Mouse (Mus musculus) layer of hippocampus, adult 9-10 months (tissue): ENCODE results near the gene Frmd4b.

Experiments used
- DNase-seq: peaks from one replicate; pipeline ENCODE4 v3.0.0; 2022; ENCODE audit warnings: low spot score

Gene Frmd4b

DNA sequence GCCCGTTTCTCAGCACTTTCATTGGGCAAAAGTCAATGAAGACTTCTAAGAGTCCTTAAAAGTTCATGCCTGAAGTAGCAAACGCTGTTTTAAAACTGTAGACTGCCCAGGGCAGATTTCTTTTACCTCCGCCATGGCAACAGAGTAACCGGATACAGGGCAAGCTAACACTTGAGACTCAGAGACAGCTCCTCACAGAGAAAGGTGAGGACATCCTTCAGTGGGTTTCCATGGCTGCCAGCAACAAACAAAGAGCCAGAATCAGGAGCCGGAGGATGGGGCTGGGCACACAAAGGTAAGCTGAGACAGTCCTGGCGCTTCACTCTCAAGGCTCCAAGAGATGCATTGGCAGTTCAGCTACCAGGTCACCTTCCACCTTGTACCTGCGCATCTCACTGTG is 260.7 kb downstream of the Frmd4b start:
- no peak for DNase-seq

DNA sequence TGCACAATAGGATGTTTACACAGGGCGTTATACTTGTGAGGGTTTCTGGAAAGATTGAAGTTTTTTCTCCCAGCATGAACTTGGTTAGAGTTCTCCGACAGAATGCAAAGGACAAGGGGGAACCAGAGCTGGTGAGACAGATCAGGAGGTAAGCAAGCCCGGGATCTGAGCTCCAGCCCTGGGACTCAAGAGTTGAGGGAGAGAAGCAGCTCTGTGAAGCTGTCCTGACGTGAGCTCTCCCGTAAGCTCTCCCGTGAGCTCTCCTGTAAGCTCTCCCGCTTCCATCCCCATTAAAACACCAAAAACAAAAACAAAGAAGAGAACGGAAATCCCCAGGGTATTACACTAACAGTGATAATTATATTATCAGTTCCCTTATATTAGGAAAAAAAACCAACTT is 262.2 kb downstream of the Frmd4b start:
- no peak for DNase-seq

DNA sequence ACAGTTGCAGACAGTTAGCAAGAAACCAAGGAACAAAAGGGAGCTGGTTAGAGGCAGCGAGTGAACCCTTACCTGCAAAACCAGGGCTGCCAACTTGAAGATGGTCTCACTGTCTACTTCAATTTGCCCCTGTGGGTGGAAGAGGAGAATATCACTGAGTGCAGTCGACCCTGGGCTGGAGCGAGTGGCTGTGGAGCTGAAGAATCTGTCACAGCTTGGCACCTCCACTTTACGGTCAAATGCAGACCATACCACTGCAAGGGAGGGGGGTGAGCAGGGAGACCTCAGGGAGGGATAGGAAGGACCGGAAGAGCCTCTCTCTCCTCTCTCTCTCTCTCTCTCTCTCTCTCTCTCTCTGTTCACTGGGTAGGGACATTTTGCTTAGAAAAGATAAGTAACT is 263.4 kb downstream of the Frmd4b start:
- DNase-seq, result no peak

DNA sequence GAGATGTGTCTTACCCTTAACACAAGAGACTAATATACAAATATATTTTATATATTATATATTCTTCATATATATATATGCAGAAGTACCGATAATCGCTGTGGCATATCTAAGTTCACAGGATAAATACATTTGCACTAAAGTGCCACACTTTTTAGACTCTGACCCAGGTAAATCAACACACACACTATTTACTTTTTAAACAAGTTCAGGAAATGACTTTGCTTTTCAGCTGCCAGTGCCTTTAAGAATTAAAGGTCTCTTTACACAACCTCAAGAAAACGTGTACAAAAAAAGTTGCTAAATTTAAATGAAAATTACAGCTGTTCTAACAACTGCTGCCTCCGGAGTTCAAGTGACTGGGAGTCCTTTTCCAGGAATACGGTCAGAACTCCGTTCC is 264.0 kb downstream of the Frmd4b start:
- DNase-seq, result no peak

DNA sequence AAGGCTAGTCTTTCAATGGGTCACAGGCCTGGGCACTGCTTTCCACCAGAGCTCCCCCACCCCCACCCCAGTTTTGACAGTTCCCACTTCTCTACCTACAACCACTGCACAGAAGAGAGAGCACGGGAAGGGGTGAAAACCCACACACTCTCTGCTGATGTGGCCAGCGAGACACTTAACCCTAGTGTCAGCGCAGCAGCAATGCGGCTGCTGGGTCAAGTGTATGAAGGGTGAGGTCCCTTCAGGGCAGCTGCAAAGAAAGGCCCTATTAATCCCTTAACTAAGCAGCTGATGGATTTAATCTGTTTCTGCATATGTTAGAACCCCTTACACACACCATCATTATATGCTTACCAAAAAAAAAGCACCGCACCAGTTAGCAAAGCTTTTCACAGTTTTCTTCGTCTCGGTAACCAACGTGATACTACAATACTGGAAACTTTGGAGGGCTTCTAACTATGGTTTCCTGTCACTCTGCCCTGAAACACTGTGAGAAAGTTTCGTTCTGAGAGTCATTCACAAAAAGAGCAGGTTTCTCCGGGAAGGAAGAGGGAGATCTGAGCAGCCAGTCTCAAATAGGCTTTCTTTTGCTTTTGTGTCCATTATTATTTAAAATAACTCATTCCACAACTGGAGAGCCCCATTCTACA is 264.7 kb downstream of the Frmd4b start:
- DNase-seq, result no peak

DNA sequence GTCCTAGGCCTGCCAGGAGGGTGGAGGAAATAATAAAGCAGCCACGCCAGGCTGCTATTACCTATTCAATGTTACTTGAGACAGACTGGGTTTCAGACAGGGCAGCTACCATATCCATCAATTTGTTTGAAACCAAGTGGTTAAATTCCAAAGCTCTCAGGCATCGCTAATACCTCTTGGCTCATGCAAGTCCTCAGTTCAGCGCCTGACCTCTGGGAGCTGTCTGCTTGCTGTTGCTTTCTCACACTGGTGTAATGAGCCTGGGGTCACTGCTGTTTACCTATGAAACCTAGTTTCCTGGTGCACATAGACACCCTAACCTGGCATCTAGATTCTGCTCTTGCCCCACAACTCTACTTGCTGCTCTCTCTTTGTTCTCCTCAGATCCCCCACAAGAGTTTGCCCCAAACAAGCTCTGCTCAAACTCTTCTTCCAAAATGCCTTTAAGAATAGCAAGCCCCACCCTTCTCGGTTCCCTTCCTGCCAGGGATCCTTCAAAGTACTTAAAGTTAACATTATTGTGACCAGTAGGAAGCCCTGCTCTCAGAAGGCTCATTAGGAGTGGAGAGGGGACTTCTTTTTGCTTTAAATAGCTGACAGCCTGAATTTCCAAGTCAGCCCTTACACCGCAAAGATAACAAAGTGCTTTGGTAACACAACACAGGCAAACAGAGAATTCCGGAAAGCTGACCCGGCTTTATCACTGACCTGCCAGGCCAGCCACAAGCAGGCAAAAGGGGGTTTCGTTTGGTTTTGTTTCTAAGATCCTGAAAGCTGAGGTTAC is 267.8 kb downstream of the Frmd4b start:
- DNase-seq, result no peak

DNA sequence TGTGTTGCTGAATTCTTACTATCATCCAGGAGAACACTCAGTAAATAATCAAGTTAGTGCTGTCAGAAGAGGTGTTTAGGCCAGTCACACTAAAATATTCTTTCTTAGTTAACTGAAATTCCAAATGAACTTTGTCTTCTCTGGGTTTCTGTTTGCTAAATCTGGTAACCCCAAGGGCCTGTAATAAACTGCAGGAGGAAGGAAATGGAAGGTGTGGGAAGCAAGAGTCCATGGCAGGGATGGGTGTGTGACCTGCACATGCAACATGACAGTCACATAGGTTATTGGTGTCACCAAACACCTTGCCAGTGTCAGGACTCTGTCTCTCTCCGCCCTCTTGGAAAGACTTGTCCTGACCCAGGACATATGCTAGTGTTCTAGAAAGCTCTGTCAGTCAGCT is 270.4 kb downstream of the Frmd4b start:
- DNase-seq, result no peak

DNA sequence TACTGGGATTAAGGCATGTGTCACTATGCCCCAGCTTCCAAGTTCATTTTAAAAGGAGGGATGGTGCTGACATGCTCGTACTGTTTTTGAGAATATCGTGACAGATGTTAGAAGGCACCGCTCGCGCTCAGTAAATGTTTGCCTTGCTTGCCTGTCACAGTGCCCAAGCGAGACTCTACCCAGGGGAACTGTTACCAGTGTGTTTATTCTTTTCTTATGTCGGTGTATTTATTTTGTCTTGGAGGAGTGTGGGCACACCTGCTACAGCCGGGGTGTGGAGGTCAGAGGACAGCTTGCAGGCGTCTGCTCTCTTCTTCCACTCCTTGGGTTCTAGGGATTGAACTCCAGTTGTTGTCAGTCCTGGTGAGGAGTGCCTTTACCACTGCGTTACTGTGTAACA is 270.8 kb downstream of the Frmd4b start:
- no peak for DNase-seq

DNA sequence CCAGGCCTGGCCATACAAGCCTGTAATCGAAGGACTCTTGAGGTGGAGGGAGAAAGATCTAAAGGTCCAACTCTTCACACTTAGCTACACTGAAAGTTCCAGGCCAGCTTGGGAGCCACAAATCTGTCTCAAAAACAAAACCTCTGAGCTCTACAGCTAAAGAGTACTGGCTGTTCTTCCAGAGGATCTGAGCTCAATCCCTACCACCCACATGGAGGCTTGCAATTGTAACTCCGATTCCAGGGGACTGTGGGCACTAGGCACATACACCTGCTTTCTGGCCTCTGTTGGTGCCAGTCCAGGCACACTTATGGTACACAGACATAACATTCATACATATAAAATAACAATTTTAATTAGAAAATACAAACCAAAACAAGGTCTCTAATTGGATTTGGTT is 271.4 kb downstream of the Frmd4b start:
- no peak for DNase-seq

DNA sequence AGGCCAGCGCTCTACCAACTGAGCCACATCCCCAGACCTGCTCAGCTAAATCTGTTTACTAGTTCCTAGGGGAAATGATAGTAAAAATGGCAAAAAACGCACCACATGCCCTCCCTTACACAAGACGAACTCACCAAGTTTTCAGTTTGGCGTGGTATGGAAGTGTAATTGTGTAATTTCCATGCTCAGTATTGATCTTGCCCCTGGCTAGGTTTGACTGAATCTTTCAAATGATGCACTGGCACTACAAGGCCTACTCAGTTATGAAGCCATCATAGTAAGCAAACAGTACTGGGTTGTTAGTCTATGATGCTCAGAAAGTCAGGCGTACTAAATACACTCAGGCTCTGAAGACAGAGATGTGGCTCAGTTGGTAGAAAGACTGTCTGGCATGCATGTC is 275.2 kb downstream of the Frmd4b start:
- DNase-seq, result no peak

DNA sequence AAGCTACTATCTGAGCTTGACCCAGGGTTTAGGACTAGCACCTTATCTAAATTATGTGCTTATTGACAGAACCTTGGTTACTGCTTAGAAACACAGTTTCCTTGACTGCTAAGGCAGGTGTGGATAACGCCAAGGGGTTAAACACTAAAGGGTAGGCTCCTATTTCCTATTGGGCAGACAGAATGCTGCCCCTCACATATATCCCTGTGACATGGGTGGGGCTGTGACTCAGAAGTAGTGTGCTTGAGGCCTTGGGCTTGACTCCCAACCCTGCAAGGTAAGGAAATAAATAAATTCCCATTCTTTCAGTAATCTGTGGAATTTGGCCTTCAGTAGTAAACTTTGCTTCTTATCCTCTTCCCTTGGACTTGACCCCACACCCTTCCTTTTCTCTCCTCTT is 275.7 kb downstream of the Frmd4b start:
- no peak for DNase-seq

DNA sequence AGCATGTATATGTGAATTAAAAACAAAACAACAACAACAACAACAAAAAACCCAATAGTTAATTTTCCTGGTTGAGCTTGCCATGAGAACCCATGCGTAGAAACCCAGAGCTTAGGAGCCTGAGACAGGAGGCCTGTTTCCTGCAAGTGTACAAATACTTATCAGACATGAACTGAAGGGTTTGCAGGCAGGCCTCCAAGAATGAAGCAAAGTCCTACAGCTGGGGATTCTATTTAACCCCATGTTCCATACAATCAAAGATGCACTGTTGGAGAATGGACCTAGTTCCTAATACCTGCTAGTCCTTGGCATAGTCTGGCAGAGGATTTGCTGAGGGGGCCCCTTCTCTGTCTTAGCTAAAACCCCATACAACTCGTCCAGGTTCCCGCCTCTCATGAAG is 276.2 kb downstream of the Frmd4b start:
- DNase-seq, result no peak

DNA sequence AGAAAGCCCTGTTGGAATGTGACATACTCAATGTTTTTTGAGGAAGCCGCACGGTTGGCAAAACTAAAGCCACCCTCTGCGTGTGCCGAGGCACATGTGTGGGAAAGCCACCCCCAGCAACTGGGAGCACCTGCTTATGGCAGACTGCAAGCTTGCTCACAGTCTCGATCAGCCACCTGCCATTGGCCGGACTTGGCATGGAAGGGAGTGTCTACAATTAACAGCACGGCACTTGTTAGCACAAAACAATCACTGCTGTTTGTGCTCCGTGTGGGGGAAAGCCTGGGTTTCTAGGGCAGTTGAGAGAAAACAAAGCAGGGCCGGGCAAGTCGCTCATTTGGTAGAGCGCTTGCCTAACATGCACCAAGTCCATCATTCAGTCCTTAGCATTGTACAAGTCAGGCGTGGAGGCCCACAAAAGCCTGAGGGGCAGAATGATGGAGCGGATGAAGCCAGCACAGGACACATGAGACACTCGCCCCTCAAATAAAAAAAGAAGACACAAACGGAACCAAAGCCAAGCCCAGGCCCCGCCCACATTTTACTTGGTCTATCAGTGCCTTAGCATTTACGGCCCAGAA is 277.0 kb downstream of the Frmd4b start:
- peak; percentile 37 for DNase-seq

DNA sequence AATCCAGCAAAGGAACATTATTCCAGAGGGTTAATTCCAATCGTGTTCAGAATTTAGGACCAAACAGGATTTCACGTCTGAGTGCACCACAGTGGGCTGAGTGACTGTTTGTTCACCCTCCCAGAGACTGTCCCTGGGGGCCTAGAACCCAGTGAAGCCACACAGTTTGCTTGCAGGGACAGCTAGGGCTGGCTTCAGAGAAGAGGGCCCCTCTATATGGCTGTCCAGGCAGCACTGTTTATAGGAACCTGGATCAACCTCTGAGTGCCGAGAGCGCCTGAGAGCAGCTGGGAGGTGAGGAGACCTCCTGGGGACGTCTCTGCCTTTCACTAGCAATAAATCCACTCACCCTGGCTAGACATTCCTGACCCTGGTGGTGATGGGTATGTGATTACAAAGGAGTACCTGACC is 278.1 kb downstream of the Frmd4b start:
- DNase-seq, result no peak

DNA sequence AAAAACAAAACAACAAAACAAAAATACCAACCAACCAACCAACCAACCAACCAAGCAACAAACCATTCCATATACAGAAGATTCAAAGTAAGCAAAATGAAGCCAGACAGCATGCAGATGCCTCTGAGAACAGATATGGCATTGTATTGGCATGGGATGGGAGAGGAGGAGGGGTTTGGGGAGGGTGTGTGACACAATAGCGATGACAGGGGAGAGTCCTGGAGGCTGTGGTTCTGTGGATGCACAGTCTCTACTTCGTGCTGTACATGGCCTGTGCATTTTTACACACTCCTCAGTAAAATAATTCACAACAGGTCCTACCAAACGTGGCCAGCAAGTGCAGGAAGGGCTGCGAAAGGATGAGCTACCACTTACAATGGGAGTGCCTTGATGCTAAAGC is 278.5 kb downstream of the Frmd4b start:
- no peak for DNase-seq

DNA sequence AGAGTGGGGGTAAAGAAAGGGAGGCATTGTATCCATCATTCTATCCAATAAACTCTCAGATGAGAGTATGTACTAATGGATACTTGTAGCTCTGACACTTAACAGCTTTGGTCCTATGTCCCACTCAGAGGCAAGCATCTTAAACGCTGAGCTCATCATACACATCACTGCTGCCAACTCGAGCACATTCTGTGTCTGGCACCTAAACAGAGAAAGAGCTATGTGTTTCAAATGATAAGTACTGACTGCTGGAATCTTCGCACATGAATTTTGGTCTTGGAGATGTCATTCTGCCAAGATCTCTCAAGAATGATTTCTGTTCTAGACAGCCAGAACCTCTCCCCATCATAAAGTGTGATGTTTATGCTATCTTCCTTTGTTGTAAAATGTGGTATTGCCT is 284.0 kb downstream of the Frmd4b start:
- no peak for DNase-seq

DNA sequence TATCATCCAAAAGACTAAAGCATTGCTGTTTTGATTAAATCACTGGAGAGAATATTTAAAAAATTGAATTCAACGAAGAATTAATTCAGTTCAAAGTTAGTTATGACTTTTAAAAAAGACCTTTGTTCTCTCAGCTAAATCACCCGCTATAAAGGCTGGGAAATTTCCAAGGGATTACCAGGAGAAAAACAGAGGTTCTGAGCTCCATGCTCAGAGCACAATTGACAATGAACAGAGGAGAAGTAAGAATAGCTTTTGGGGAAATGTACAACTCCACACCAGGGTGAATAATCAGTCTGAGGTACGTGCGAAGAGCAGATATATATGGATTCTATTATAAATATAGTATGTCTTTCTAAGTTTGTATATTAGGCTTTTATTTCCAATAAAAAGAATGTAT is 293.4 kb downstream of the Frmd4b start:
- no peak for DNase-seq

DNA sequence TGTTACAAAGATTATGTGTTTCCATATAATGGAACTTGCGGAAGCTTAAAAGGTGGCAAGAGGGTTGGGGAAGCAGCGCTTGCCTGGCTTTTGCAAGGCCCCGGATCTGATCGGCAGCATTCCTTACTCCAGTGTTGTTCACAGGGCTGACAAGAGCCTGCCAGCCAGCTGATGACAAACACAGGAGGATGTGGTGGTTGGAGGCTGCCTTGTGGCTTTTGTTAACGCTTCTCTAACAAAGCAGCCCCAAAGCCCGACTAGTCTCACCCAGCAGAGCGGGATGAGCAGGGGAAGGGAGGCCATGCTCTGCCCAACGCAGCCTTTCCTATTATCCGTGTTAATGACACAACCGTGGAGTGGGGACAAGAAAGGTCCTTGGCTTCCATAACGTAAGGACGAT is 295.2 kb downstream of the Frmd4b start:
- no peak for DNase-seq

DNA sequence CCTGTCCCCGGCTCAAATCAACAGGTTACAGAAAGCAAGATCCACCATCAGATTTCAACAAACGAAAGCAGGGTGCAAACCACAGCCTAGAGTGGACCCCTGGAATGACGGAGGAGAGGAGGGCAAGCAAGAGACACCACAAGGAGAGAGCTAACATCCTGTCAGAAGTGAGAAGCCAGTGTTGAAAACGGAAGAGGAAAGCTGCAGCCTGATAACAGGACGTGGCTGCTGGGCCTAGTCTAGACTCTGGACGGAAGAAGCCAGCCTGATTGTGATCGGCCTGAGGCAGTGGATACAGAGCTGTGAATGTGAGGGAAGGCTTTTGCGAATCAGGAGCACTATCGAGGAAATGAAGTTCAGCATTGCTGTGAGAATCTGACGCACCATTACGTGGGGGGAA is 296.2 kb downstream of the Frmd4b start:
- DNase-seq, result no peak

DNA sequence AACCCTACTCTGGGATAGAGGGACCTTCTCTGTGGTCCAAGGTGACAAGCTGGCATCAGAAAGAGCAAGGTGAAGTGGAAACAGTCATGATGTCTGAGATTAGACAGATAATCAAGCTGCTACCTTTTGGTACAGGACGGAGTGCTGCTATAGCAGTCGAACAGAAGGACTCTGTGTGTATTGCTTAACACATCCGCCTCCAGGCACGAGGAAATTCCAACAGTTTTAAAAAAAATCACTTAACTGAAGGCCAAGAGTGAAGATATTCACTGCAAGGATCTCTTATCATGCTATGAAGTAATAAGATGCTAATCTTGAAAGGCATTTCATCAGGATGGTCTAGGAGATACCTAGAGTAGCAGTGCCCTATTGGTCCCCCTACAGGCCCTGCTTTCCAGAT is 298.3 kb downstream of the Frmd4b start:
- DNase-seq, result no peak

DNA sequence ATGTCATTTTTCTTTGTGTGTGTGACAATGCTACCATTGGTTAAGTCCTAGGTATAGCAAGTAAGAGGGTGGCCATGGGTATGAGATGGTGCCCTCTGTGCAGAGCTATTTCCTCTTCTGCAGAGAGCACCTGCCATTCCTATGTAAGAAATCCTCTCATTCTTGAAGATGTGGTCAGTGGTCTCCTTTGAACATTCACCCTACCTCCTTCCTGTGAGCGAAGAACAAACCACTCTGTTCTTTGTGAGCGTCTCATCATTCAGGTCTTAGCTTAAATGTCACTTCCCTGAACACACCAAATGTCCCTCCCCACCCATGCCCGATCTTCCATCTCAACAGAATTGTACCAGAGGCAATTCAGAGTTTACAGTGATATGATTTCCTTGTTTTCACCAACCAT is 299.4 kb downstream of the Frmd4b start:
- DNase-seq, result no peak

DNA sequence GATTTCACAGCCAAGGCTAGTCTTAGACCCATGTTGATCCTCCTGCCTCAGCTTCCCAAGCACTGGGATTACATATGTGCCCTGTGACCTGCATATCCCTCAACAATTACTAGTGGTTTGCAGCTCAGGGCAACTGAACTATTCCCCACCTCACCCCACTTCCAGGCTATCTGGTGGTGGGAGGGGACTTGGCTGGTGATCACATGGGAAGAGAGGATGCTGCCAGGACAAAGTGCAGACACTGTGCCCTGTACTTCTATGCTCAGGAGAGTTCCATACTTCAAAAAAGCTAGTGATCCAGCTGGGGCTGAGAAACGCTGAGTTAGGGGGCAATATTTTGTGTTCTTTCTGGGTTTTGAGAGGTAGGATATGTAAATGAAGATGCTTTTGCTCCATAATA is 300.6 kb downstream of the Frmd4b start:
- DNase-seq, result no peak

DNA sequence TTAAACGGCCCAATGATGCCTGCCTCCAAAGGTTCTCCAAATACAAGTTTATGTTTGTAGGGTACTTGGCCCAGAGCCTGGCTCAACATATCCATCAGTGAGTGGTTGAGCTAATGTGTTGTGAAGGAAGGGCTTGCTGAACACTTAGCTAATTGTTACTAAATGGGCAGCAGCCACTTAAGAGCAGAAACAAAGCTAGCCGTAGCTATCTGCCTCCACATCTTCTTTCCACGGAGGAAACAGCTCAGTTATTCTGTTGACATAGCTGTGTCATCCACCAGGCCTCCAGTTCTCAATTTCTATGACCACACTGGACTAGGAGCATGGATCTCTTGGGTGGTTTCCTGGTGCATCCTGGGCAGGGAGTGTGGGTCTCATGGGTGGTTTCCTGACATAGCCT is 302.0 kb downstream of the Frmd4b start:
- no peak for DNase-seq

DNA sequence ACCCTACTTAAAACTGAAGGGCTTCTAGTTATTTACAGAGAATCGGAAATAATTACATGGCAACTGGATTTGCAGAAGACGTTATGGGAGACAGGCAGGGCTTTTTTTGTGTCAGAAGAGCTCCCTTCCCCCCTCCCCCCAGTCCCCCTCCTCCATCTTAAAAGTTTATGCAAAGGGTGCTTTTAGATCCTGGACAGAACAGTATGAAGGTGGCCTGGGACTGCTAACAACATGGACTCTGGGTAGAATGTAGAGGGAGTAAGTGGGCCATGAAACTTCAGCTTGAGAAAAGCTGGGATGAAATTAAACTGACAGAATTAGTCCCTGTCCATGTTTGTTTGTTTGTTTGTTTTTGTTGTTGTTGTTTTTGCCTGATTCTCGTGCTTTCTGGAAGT is 304.8 kb downstream of the Frmd4b start:
- no peak for DNase-seq
